Mouse (Mus musculus) heart, embryonic 11.5 days (tissue): Measurements from ENCODE around the gene Gm34302. TPM values are rescaled to one million over a fixed set of nuclear protein-coding genes. Genes with fewer than 3 reads are reported as not detected.

Experiments
- ATAC-seq: fragments of 200-750 bp; cut with Nextera tagmentation; replicated peaks from 2 replicates; pipeline ENCODE4 v1.8.0; 2017; ENCODE audit warnings: moderate library complexity; ENCODE audit not compliant: insufficient number of reproducible peaks, low FRiP score, low TSS enrichment
- H3K27ac ChIP-seq: fragments of 300-500 bp; sonication (generic); 2 replicates; pipeline ENCODE4 v1.5.1; 2014; ENCODE audit warnings: mild to moderate bottlenecking, low read depth, low read length
- H3K27me3 ChIP-seq: fragments of 300-500 bp; sonication (generic); 2 replicates; pipeline ENCODE4 v1.6.1; 2014; ENCODE audit warnings: mild to moderate bottlenecking, low read length, mixed read lengths; ENCODE audit not compliant: control insufficient read depth, insufficient read depth
- H3K36me3 ChIP-seq: fragments of 300-500 bp; sonication (generic); 2 replicates; pipeline ENCODE4 v1.6.1; 2014; ENCODE audit warnings: mild to moderate bottlenecking, low read length, moderate library complexity, mixed read lengths; ENCODE audit not compliant: control insufficient read depth, insufficient read depth
- H3K4me1 ChIP-seq: fragments of 300-500 bp; sonication (generic); 2 replicates; pipeline ENCODE4 v1.6.1; 2014; ENCODE audit warnings: low read length; ENCODE audit not compliant: control insufficient read depth, insufficient read depth
- H3K4me2 ChIP-seq: fragments of 300-500 bp; sonication (generic); 2 replicates; pipeline ENCODE4 v1.6.1; 2014; ENCODE audit warnings: mild to moderate bottlenecking, moderate library complexity
- H3K4me3 ChIP-seq: fragments of 300-500 bp; sonication (generic); 2 replicates; pipeline ENCODE4 v1.5.1; 2014; ENCODE audit warnings: low read depth, low read length
- H3K9ac ChIP-seq: fragments of 300-500 bp; sonication (generic); 2 replicates; pipeline ENCODE4 v1.6.1; 2014; ENCODE audit warnings: mild to moderate bottlenecking, low read depth, low read length, moderate library complexity
- H3K9me3 ChIP-seq: fragments of 300-500 bp; sonication (generic); replicated peaks from 2 replicates; pipeline ENCODE4 v1.6.1; 2016; ENCODE audit warnings: low read length; ENCODE audit not compliant: control insufficient read depth
- WGBS: fragments of 180-500 bp; shearing (Covaris S2); extraction: QIAGEN DNeasy Blood & Tissue Kit; methylation state at CpG from one replicate; pipeline ENCODE4 v1.1.7; 2014; ENCODE audit not compliant: insufficient replicate concordance; 5-methylcytosine and 5-hydroxymethylcytosine counted together
- polyA plus RNA-seq: library from polyadenylated mRNA; unstranded; fragments of >200 nt; fragmentation: Nextera tagmentation; extraction: Ambion mirVana; gene quantifications from 2 replicates; pipeline ENCODE4 v1.2.1, GENCODE M21; 2014

Gm34302 gene
- polyA plus RNA-seq, 1 experiment from 2014 or later: 1.3 TPM

GRCm38 (mm10) chr3:63493563-63493962 is 9.9 kb upstream of the Gm34302 start:
- no peak overlapping the region for H3K4me3 ChIP-seq
- 69% methylated on average over 4 of the region's 4 CpGs for WGBS
- H3K4me2 ChIP-seq: no peak overlapping the region
- no peaks in the 10 kb centered on the region for H3K4me1 ChIP-seq
- H3K9me3 ChIP-seq: no peaks in the 10 kb centered on the region
- H3K27ac ChIP-seq: no peak overlapping the region
- no peaks in the 10 kb centered on the region for H3K27me3 ChIP-seq
- no peaks in the 10 kb centered on the region for H3K36me3 ChIP-seq
- no peak for ATAC-seq
- no peak overlapping the region for H3K9ac ChIP-seq

- Histone ChIP-seq H3K36me3 (no peaks in the 10 kb centered on the region), H3K9me3 (no peaks in the 10 kb centered on the region), H3K4me1 (no peaks in the 10 kb centered on the region), H3K9ac (no peak overlapping the region), H3K27me3 (no peaks in the 10 kb centered on the region), H3K4me2 (no peak overlapping the region), H3K4me3 (no peak overlapping the region), H3K27ac (no peak overlapping the region)
- no peak for ATAC-seq
- 70% methylated on average over 1 of the region's 1 CpGs for WGBS
Measured at GRCm38 (mm10) chr3:63440426-63441125, 43.1 kb downstream of the Gm34302 start.

GRCm38 (mm10) chr3:63439738-63440137 is 43.9 kb downstream of the Gm34302 start:
- ATAC-seq: no peak
- Histone ChIP-seq H3K27ac (no peak overlapping the region), H3K4me1 (no peaks in the 10 kb centered on the region), H3K9me3 (no peaks in the 10 kb centered on the region), H3K36me3 (no peaks in the 10 kb centered on the region), H3K27me3 (no peaks in the 10 kb centered on the region), H3K4me3 (no peak overlapping the region), H3K4me2 (no peak overlapping the region), H3K9ac (no peak overlapping the region)
- 74% methylated on average over 2 of the region's 2 CpGs for WGBS

DNA sequence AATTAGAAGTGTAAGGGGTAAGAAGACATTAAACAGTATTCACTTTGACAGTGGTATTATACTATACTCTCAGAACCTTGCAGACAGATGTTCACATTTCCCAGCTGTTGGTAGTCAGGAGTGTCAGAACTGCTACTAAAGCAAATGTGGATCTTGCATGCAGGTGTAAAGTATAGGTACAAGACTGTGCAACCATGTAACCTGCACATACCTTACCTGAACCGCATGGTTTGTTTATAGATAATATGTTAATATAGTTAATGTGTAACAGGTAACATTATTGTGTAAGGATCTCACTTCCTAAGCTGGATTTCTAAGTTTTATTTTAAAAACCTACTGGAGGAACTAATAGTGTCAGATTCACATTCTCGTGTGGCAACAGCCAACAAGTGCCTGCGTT is 44.8 kb downstream of the Gm34302 start:
- Histone ChIP-seq H3K9me3 (no peaks in the 10 kb centered on the region), H3K4me3 (no peak overlapping the region), H3K36me3 (no peaks in the 10 kb centered on the region), H3K4me2 (no peak overlapping the region), H3K9ac (no peak overlapping the region), H3K27me3 (no peaks in the 10 kb centered on the region), H3K4me1 (no peaks in the 10 kb centered on the region), H3K27ac (no peak overlapping the region)
- WGBS: 86% methylated on average over 3 of the region's 3 CpGs
- no peak for ATAC-seq

Other genes with a start within 250 kb of the Gm34302 start
- gene Mme, start 242.3 kb downstream of the Gm34302 start, polyA plus RNA-seq: 10.8 and 11.5 TPM in 2 replicates